Mouse (Mus musculus): ENCODE data around the gene Cask. TPM values are rescaled to one million over a fixed set of nuclear protein-coding genes. Genes with fewer than 3 reads are reported as not detected.

The Cask gene
- total RNA-seq, 2 experiments from 2014 or later = 106 to 112 TPM

DNA sequence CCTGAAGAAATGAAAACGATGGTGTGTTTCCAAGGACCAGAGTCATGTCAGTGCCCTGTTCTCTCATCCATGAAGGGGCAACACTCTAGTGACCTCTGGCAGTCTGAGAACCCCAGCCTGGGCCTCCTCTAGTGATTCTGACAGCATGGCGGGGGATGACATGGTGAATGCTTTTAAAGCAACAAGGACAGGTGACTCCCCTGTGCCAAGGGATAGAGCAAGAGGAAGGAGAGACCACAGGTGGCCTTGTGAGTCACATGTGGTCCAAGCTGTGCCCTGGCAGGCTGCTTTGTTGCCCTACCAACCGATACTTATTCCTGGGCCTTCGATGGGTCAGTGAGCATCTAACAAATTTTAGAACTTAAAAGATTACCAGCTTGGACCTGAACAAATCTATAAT is 330.6 kb downstream of the Cask start:
- no peak for DNase-seq (ENCODE audit: low spot score in 2 of 2)

DNA sequence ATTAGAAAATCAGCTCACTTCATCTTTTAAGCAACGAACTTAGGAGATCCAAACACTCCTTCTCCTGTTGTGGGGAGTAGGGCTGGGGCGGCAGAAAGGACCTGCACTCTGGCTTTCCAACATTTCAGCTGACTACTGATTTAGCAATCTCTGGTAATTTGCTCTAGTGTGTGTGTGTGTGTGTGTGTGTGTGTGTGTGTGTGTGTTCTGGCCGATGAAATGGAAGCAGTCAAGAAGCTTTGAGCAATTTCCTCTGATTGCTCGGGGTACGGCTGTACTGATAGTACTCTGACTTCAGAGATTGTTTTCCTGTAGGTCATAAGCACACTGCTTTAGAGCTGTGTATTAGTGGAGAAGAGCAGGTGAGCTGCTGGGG is 331.8 kb downstream of the Cask start:
- no peak for DNase-seq (ENCODE audit: low spot score in 2 of 2)

DNA sequence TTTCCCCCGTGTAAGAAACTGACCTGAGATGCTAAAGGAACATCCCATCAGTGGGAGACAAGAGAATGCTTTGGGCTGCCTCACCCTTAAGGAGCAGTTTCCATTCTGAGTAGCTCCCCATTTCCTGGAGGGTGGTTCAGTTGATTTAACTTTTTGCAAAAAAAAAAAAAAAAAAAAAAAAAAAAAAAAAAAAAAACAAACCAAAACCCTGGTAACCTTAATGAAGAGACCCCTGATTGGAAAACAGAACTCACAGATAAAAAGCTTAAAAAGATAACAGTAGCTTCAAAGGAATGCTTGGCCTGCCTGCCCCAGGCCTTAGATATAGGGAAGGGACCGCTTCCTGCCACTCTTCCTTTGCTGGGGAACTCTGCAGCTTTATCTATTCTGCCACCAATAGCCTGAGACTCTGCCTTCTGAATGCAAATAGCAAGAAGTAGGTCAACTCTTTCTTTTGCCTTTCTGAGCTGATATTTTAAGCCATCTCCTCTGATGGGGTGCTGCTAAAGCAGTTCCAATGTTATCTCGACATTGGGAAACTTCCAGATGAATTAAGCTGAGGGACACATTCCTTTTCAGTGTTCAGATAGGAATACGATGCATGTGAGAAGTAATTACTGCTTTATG is 332.3 kb downstream of the Cask start:
- no peak for DNase-seq (ENCODE audit: low spot score in 2 of 2)

DNA sequence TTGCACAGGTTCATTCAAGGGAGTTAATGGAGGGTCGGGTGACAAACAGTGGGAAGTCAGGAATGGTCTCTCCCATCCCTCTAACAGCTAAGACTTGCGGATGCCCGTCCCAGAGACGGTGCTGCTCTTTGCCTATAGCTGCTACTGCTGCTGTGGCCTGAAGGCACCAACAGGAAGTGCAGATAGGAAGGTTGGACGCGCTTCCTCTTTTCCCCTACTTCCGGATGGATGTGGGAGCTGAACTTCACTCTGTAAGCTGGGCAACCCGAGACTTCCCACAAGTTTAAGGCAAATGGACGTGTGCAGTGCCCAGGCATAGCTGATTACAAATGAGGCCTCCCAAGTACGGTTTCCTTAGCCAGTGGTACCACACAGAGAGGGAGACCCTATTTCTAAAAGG is 333.1 kb downstream of the Cask start:
- DNase-seq (ENCODE audit: low spot score in 2 of 2) = no peak

- no peak for DNase-seq (ENCODE audit: low spot score in 2 of 2)
Observed at GRCm38 (mm10) chrX:13516451-13516850, 334.7 kb downstream of the Cask start.

DNA sequence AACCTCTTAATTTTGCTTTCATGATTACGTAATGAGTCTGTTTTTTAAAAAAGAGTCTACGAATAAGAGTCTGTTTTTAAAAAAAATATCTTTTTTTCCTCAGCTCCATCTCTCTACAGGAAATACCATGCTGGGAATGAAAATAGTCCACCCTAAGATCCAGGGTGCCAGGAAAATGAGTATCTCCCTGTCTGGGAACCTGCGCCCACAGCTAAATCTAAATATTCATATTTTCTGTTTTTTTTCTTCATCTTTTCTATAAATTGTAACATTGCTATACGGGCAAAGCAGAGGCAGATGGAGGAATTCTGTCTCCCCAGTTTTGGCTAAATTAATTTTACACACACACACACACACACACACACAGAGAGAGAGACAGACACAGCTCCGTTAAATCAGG is 337.3 kb downstream of the Cask start:
- DNase-seq (ENCODE audit: low spot score in 2 of 2) = no peak

- DNase-seq (ENCODE audit: low spot score in 2 of 2) = no peak
Observed at GRCm38 (mm10) chrX:13513127-13513526, 338.0 kb downstream of the Cask start.

DNA sequence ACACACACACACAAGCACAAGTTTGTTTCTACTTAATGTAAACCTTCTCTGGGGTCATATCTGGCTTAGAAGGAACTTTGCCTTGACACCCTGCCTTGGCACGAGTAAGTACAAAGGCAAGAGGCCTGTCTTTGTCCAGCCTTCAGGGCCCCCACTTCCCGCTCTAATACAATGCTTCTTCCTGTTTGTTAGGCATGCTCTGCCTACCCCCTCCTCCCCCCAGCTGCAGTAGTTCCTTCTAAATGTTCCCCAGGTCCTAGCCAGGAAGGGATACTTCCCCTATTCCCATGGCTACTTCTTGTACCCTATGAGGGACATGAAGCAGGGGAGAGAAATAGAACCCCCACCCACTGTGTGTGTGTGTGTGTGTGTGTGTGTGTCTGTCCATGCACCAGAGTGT is 344.8 kb downstream of the Cask start:
- no peak for DNase-seq (ENCODE audit: low spot score in 2 of 2)

GRCm38 (mm10) chrX:13504389-13504788 is 346.8 kb downstream of the Cask start:
- no peak for DNase-seq (ENCODE audit: low spot score in 2 of 2)

DNA sequence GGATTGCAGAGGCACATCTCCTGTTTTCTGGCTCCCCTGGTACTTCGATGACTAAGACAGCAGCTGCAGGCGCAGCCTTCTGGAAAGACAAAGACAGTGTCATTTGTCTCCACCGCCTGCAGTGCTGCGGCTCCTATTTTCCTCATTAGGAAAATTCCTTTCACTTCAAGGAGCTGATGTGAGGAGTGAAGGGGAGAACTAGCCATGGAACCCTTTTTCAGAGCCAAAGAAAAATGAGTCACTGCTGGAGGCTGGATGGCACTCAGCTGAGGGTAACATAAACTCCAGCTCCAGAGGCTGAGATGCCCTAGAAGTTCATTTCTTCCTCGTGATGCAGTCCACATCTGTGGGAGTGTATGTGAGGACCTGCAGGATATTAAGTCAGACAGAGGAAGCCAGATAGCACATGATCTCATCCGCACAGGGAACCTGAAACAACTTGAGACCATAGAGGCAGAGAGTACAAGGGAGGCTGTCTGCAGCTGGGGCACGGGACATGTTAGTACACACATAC is 348.2 kb downstream of the Cask start:
- no peak for DNase-seq (ENCODE audit: low spot score in 2 of 2)

- DNase-seq (ENCODE audit: low spot score in 2 of 2) = no peak
Observed at GRCm38 (mm10) chrX:13500284-13500683, 350.9 kb downstream of the Cask start.

DNA sequence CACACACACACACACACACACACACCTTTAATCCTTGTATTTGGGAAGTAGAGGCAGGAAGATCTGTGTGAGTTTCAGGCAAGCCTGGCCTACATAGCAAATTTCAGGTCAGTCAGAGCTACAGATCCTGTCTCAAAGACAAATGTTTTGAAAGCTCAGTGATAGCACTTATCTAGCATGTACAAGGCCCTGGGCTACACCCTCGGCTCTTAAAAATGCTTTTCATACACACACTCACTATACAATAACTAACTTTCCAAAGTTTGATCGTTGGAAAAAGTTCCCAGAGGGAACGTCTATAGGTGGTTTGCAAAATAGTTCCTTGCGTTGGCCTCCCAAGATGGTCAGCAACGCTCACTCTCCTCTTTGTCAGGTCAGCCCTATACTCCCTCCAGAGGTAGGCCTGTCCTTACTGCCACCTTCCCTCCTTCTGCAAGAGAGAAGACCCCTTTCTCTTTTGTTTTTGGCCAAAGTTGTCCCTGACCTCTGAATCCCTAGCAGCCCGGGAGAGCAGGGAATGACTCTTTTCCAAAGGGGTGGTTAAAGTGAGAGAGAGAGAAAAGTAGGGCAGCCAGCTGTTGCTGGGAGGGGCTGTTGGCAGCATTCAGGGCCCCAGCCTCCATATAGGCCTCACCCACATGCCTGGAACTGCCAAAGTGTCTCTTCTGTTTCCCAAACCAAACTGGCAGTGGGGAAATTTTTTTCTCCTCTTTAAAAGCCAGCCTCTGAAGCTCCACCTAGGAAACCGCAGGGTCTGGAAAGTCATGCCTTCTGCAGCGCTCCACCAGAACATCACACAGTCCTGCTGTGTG is 356.1 kb downstream of the Cask start:
- no peak for DNase-seq (ENCODE audit: low spot score in 2 of 2)

GRCm38 (mm10) chrX:13492922-13493321 is 358.2 kb downstream of the Cask start:
- no peak for DNase-seq (ENCODE audit: low spot score in 2 of 2)

DNA sequence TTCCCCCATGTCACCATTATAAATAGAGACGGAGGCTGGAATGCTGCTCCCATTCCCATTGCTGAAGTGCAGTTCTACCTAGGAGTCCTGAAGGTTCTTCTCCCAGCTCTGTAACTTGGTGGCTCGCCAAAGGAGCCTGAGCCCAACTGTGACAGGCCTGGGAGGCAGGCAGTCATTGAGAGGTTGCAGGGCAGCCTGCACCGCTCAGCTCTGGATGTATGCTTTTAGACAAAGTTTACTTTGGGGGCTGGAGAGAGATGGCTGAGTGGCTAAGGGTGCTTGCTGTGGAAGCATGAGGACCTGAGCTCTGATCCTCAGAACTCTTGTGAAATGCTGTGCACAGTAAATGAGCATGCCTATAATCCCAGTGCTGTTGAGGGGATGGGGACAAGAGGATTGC is 360.2 kb downstream of the Cask start:
- no peak for DNase-seq (ENCODE audit: low spot score in 2 of 2)

DNA sequence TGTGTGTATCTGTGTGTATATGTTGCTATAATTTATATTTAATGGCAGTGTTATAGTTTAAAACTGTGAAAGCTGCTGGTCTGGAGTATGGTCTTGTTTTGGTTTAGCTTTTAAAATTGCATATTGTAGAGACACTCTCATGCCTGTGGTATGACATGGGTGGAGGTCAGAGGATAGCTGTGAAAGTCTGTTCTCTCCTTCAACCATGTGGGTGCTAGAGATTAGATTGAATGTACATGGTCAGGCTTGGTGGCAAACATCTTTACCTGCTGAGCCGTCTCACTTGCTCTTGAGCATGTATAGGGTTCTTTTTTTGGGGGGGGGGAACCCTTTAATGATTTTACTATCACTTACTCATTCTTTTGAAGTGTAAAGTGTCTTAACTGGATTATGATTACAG is 361.4 kb downstream of the Cask start:
- DNase-seq (ENCODE audit: low spot score in 2 of 2) = no peak

DNA sequence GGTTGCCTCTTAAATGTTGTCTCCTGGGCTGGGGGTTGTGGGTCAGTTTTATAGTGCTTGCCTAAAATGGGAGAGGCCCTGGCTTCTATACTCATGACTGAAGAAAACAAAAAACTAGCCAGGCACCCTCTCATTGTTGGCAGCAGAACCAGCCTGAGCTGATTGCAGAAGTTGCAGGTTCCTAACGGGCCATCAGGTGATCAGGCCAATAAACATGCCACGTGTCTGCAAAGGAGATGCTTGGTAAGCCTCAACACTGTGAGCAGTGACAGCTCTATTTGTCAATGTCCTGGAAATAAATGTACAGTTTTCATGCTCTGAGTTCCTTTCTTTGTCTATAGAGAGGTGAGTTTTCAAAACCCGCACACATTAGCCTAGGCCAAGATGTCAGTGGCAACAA is 362.2 kb downstream of the Cask start:
- no peak for DNase-seq (ENCODE audit: low spot score in 2 of 2)

DNA sequence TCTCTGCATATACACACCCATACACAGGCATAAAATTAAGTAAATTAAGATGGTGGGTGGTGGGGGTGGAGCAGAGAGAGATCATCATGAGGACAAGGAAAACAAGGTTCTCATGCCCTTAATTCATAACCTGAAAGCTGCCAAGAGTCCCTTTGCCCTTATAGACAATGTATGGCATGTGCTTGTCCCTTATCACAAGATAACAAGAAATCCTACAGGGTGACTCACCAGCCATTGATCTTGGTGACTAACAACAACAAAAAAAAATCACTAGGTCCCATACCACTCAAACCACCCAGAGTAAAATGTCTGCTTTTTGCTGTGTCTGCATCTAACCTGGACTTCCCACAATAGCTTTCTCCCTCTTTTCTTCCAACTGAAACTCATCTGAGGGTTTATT is 366.7 kb downstream of the Cask start:
- DNase-seq (ENCODE audit: low spot score in 2 of 2) = no peak

DNA sequence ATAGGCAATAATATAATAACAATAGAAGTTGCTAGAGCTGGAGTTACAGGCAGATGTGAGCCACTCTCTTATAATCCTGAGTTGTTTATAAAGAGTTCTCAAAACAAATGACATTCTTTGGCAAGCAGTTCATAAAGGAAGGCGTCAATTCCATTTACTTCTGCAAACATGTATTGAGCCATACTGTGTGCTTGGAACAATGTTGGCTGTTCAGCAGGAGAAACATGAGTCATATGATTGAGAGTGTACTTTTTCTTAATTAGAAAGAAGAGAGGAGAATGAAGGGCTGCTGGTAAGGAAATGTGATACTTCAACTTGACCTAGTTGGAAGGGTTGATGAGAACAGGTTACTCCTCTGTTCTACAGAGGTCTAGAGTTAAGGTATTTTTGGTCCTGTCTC is 368.6 kb downstream of the Cask start:
- DNase-seq (ENCODE audit: low spot score in 2 of 2) = no peak

GRCm38 (mm10) chrX:13479570-13479969 is 371.6 kb downstream of the Cask start:
- DNase-seq (ENCODE audit: low spot score in 2 of 2) = no peak

- no peak for DNase-seq (ENCODE audit: low spot score in 2 of 2)
Observed at GRCm38 (mm10) chrX:13478298-13478697, 372.9 kb downstream of the Cask start.

DNA sequence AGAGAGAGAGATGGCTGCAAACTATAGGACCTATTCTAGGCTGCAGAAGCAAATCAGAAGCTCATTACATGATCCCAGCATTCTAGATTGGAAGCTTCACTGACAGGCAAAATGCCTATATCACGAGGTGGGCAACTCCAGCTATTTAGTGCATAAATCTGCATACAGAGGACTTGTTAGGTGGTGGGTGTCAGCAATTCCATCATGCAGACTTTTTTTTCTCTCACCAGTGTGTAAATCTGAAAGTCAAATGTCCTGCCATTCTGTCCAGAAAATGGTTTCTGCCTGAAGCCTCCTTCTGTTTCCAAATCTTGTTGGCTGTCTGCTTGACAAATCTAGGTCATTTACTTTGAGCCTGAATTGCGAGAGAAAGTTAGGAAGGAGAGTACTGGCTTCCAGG is 373.6 kb downstream of the Cask start:
- no peak for DNase-seq (ENCODE audit: low spot score in 2 of 2)

- DNase-seq (ENCODE audit: low spot score in 2 of 2) = no peak
Observed at GRCm38 (mm10) chrX:13475382-13475781, 375.8 kb downstream of the Cask start.

- DNase-seq (ENCODE audit: low spot score in 2 of 2) = no peak
Observed at GRCm38 (mm10) chrX:13472751-13473225, 378.4 kb downstream of the Cask start.
